Mouse (Mus musculus) liver, adult 2 months (tissue): ENCODE data around the gene Gm28035. TPM values are rescaled to one million over a fixed set of nuclear protein-coding genes. Genes with fewer than 3 reads are reported as not detected.

Experiments used
- DNase-seq: peaks from one replicate; pipeline ENCODE4 v3.0.0-alpha.2; 2011; ENCODE audit warnings: low read depth, low spot score; ENCODE audit errors: extremely low read depth
- H3K27ac ChIP-seq: fragments of 200-500 bp; replicated peaks from 2 replicates; pipeline ENCODE4 v1.5.1; 2012; ENCODE audit warnings: low read depth, mild to moderate bottlenecking, control low read depth, inconsistent platforms, low read length; ENCODE audit not compliant: insufficient read depth
- H3K27me3 ChIP-seq: fragments of 200-500 bp; 2 replicates; pipeline ENCODE4 v1.6.1; 2012; ENCODE audit warnings: mild to moderate bottlenecking, moderate library complexity, low read length, inconsistent platforms; ENCODE audit not compliant: control insufficient read depth, insufficient read depth
- H3K36me3 ChIP-seq: fragments of 200-500 bp; 2 replicates; pipeline ENCODE4 v1.6.1; 2012; ENCODE audit warnings: low read length, inconsistent platforms; ENCODE audit not compliant: control insufficient read depth, insufficient read depth
- H3K4me1 ChIP-seq: fragments of 200-500 bp; 2 replicates; pipeline ENCODE4 v1.6.1; 2011; ENCODE audit warnings: low read length; ENCODE audit not compliant: control insufficient read depth, insufficient read depth
- H3K4me3 ChIP-seq: fragments of 200-500 bp; 2 replicates; pipeline ENCODE4 v1.5.1; 2011; ENCODE audit warnings: low read depth, mild to moderate bottlenecking, control low read depth, low read length, moderate library complexity; ENCODE audit not compliant: insufficient read depth
- H3K79me2 ChIP-seq: fragments of 200-500 bp; 2 replicates; pipeline ENCODE4 v1.6.1; 2012; ENCODE audit warnings: inconsistent platforms, mild to moderate bottlenecking, low read length, moderate library complexity; ENCODE audit not compliant: control insufficient read depth, insufficient read depth
- H3K9ac ChIP-seq: fragments of 200-500 bp; 2 replicates; pipeline ENCODE4 v1.6.1; 2012; ENCODE audit warnings: low read depth, mild to moderate bottlenecking, control low read depth, inconsistent platforms, low read length
- CTCF ChIP-seq: fragments of 200-500 bp; IDR thresholded peaks from 2 replicates; pipeline ENCODE4 v1.5.1; 2011; ENCODE audit warnings: low read depth, low read length, control low read depth
- POLR2A ChIP-seq: fragments of 200-500 bp; IDR thresholded peaks from 2 replicates; pipeline ENCODE4 v1.6.1; 2011; ENCODE audit warnings: low read length, control low read depth; ENCODE audit not compliant: insufficient read depth; ENCODE audit errors: extremely low read depth
- WGBS: fragments of 180-500 bp; shearing (Covaris S2); methylation state at CpG from one replicate; pipeline ENCODE4 v1.1.7; 2018; 5-methylcytosine and 5-hydroxymethylcytosine counted together
- polyA plus RNA-seq: library from polyadenylated mRNA; depleted of rRNA; stranded (reverse); fragments of >200 nt; gene quantifications from 2 replicates; pipeline ENCODE4 v1.2.3, GENCODE M21; 2012
- total RNA-seq: library from RNA; depleted of rRNA; stranded (reverse); fragments of >200 nt; gene quantifications from 2 replicates; pipeline ENCODE4 v1.2.3, GENCODE M21; 2014

Gene Gm28035
- total and polyA plus RNA-seq, 2 experiments = 5.1 to 8.6 TPM

GRCm38 (mm10) chr2:30207886-30208285 is 32.5 kb upstream of the Gm28035 start:
- no peak overlapping the region for H3K4me3 ChIP-seq
- H3K36me3 ChIP-seq = no peaks in the 10 kb centered on the region
- 65% methylated on average over 5 of the region's 5 CpGs for WGBS
- H3K79me2 ChIP-seq = peaks cover 1% of the 10 kb centered on the region; the same call in 1 of the 2 replicates
- DNase-seq = peak; percentile 61
- H3K9ac ChIP-seq = peak overlapping the region; percentile 93; the same call in 1 of the 2 replicates
- H3K4me1 ChIP-seq = peaks cover 41% of the 10 kb centered on the region
- H3K27ac ChIP-seq = peak overlapping the region; percentile 91
- H3K27me3 ChIP-seq = no peaks in the 10 kb centered on the region
- TF ChIP-seq POLR2A (no peak), CTCF (no peak)

DNA sequence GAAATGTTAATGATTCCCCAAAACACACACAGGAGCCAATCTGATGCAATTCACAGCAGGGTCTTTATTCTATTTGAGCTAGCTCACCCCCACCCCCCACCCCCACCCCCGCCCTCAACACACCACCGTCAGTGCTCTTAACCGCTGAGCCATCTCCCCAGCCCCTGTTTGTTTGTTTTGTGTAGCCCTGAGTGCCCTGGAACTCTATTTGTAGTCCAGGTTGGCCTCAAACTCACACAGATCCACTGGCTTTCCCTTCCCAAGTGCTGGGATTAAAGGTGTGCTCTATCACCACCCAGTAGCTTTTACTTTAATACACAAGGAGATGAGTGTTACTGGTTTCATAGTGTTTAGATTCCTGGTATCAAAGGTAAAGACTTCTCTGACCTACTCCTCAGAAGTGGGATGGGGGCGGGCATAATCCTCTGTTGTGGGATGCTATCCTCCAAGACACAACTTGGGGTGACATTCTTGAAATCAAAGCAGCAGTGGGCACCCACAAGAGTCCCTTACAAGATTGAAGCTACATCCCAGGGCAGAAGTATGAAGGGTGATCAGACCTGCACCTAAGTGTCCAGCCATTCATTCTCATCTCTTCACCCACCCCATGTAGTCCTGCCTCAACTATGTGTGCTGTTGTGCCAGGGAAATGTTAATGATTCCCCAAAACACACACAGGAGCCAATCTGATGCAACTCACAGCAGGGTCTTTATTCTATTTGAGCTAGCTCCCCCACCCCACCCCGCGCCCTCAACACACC is 28.8 kb upstream of the Gm28035 start:
- TF ChIP-seq CTCF = no peak
- Histone ChIP-seq H3K27ac (peak overlapping the region; percentile 97), H3K9ac (peak overlapping the region; percentile 72), H3K4me1 (peaks cover 46% of the 10 kb centered on the region), H3K36me3 (no peaks in the 10 kb centered on the region), H3K27me3 (no peaks in the 10 kb centered on the region), H3K79me2 (no peaks in the 10 kb centered on the region; the same call in 1 of the 2 replicates), H3K4me3 (no peak overlapping the region)
- WGBS = 29% methylated on average over 6 of the region's 6 CpGs
- peak; percentile 87 for DNase-seq

GRCm38 (mm10) chr2:30212169-30212545 is 28.2 kb upstream of the Gm28035 start:
- Histone ChIP-seq H3K9ac (peak overlapping the region; percentile 72; the same call in 1 of the 2 replicates), H3K36me3 (no peaks in the 10 kb centered on the region), H3K4me1 (peaks cover 40% of the 10 kb centered on the region), H3K79me2 (no peaks in the 10 kb centered on the region; the same call in 1 of the 2 replicates), H3K27me3 (no peaks in the 10 kb centered on the region), H3K4me3 (no peak overlapping the region), H3K27ac (peak overlapping the region; percentile 97)
- DNase-seq = peak; percentile 90
- TF ChIP-seq POLR2A (no peak), CTCF (no peak)
- 21% methylated on average over 4 of the region's 4 CpGs for WGBS

- Histone ChIP-seq H3K4me3 (no peak overlapping the region), H3K27me3 (no peaks in the 10 kb centered on the region), H3K4me1 (peaks cover 33% of the 10 kb centered on the region), H3K9ac (peak overlapping the region; percentile 44; the same call in 1 of the 2 replicates), H3K79me2 (no peaks in the 10 kb centered on the region; the same call in 1 of the 2 replicates), H3K36me3 (no peaks in the 10 kb centered on the region), H3K27ac (peak overlapping the region; percentile 97)
- peak; percentile 70 for DNase-seq
- WGBS = 17% methylated on average over 1 of the region's 1 CpGs
- no peak for TF ChIP-seq CTCF
These were observed 27.4 kb upstream of the Gm28035 start for GRCm38 (mm10) chr2:30212951-30213350.

- peak; percentile 48 for DNase-seq
- peak overlapping the region; percentile 58 for H3K27ac ChIP-seq
- H3K79me2 ChIP-seq = no peaks in the 10 kb centered on the region
- H3K9ac ChIP-seq = peak overlapping the region; percentile 1; the same call in 1 of the 2 replicates
- H3K4me3 ChIP-seq = no peak overlapping the region
- TF ChIP-seq POLR2A (no peak), CTCF (no peak)
- WGBS = 57% methylated on average over 3 of the region's 3 CpGs
- no peaks in the 10 kb centered on the region for H3K27me3 ChIP-seq
- no peaks in the 10 kb centered on the region for H3K36me3 ChIP-seq
- peaks cover 29% of the 10 kb centered on the region for H3K4me1 ChIP-seq
These were observed 25.6 kb upstream of the Gm28035 start for GRCm38 (mm10) chr2:30214745-30215144.

- Histone ChIP-seq H3K9ac (no peak overlapping the region), H3K79me2 (no peaks in the 10 kb centered on the region), H3K36me3 (no peaks in the 10 kb centered on the region), H3K27me3 (no peaks in the 10 kb centered on the region), H3K4me1 (peaks cover 26% of the 10 kb centered on the region), H3K4me3 (no peak overlapping the region), H3K27ac (peak overlapping the region; percentile 58)
- WGBS = 10% methylated on average over 6 of the region's 6 CpGs
- DNase-seq = peak; percentile 84
- TF ChIP-seq POLR2A (no peak), CTCF (no peak)
These were observed 24.9 kb upstream of the Gm28035 start for GRCm38 (mm10) chr2:30215493-30215892.
